In the genomic region with DNA sequence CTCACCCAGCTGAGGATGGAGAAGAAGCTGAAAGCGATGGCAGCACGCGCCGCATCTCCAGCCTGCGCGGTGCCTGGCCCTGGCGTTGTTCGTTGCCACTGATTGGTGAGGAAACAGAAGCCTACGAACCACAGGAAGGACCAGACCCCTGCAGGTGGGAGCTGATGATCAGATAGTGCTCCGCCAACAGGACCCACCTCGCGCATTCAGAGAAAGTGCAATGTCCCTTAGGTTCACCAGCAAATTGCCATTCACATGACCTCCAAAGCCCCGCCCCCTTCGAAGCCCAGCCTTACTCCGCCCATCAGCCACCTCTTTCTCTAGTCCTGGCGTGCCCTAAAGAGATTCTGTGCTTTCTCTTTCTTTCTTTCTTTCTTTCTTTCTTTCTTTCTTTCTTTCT, we compare ENCODE assay signal across 8 mouse cellular contexts. TPM values are rescaled to one million over a fixed set of nuclear protein-coding genes. Genes with fewer than 3 reads are reported as not detected.
A peak's percentile ranks its signal among the peaks of the same experiment; 100 is the strongest.
DNase-seq lines count a peak whose midpoint lies in the region; ATAC-seq and TF ChIP-seq lines count a peak whose summit lies in the region.

No protein-coding gene starts in this region.

- no peak overlapping the region for H3K9ac ChIP-seq in forebrain, embryonic 16.5 days (replicated peaks; ENCODE audit: low read depth, low read length)
- no peak overlapping the region for H3K9ac ChIP-seq in hindbrain, embryonic 12.5 days
- H3K9ac ChIP-seq in limb, embryonic 14.5 days (ENCODE audit: low read depth, low read length, severe bottlenecking), result no peak overlapping the region

- no peak overlapping the region for H3K27ac ChIP-seq in forebrain, embryonic 10.5 days
- H3K27ac ChIP-seq in forebrain, embryonic 16.5 days (ENCODE audit: low read length), result no peak overlapping the region
- no peak overlapping the region for H3K27ac ChIP-seq in brown adipose tissue, adult 24 weeks (replicated peaks; ENCODE audit: low read depth, low read length)
- no peak overlapping the region for H3K27ac ChIP-seq in hindbrain, embryonic 12.5 days
- H3K27ac ChIP-seq in limb, embryonic 14.5 days (replicated peaks; ENCODE audit: low read depth, low read length), result no peak overlapping the region

- no peak for TF ChIP-seq POLR2A in limb, embryonic 14.5 days (IDR thresholded peaks at IDR 0.05; ENCODE audit: borderline replicate concordance, extremely low read depth, insufficient read depth, insufficient read length)

- no peak for ATAC-seq in forebrain, embryonic 16.5 days
- no peak for ATAC-seq in hindbrain, embryonic 12.5 days (ENCODE audit: low FRiP score)
- no peak for ATAC-seq in limb, embryonic 14.5 days (ENCODE audit: low FRiP score, low read depth)

- intact Hi-C loops in left cerebral cortex, postnatal 4 days (cut with DNase I), result no loop called here

- peak overlapping the region; percentile 35 for H3K4me3 ChIP-seq in forebrain, embryonic 10.5 days
- no peak overlapping the region for H3K4me3 ChIP-seq in forebrain, embryonic 16.5 days (replicated peaks; ENCODE audit: low read length)
- H3K4me3 ChIP-seq in brown adipose tissue, adult 24 weeks (ENCODE audit: insufficient read depth, low read depth, low read length), result 0 out of 2 replicates have a peak overlapping the region, but pooled peaks have one; percentile 9
- no peak overlapping the region; the same call in 1 of the 2 replicates for H3K4me3 ChIP-seq in hindbrain, embryonic 12.5 days
- H3K4me3 ChIP-seq in limb, embryonic 14.5 days (replicated peaks; ENCODE audit: low read length), result no peak overlapping the region

- DNase-seq in forebrain, embryonic 10.5 days (ENCODE audit: extremely low spot score, low spot score), result no peak
- DNase-seq in limb, embryonic 14.5 days (ENCODE audit: low spot score), result no peak
- peak; percentile 39 for DNase-seq in neural tube, embryonic 10.5 days (ENCODE audit: extremely low spot score, low spot score)
- no peak for DNase-seq in left cerebral cortex, postnatal 4 days
- no peak for DNase-seq in cerebellum, adult 11 months

- no peaks in the 10 kb centered on the region for H3K9me3 ChIP-seq in forebrain, embryonic 10.5 days
- no peaks in the 10 kb centered on the region for H3K9me3 ChIP-seq in forebrain, embryonic 16.5 days (ENCODE audit: control insufficient read depth, low read length)
- no peaks in the 10 kb centered on the region for H3K9me3 ChIP-seq in hindbrain, embryonic 12.5 days (replicated peaks)
- H3K9me3 ChIP-seq in limb, embryonic 14.5 days (ENCODE audit: control insufficient read depth, low read length), result no peaks in the 10 kb centered on the region

- no peak overlapping the region for H3K4me2 ChIP-seq in forebrain, embryonic 16.5 days (ENCODE audit: low read length)
- H3K4me2 ChIP-seq in hindbrain, embryonic 12.5 days (replicated peaks), result peak overlapping the region; percentile 30
- H3K4me2 ChIP-seq in limb, embryonic 14.5 days (replicated peaks; ENCODE audit: low read depth, low read length, severe bottlenecking), result 0 out of 2 replicates have a peak overlapping the region, but pooled peaks have one; percentile 2

- peaks cover 32% of the 10 kb centered on the region for H3K4me1 ChIP-seq in forebrain, embryonic 10.5 days
- H3K4me1 ChIP-seq in forebrain, embryonic 16.5 days (replicated peaks; ENCODE audit: control insufficient read depth, insufficient read depth, low read length), result peaks cover 28% of the 10 kb centered on the region
- no peaks in the 10 kb centered on the region; the same call in 1 of the 2 replicates for H3K4me1 ChIP-seq in brown adipose tissue, adult 24 weeks (ENCODE audit: control insufficient read depth, insufficient read depth, insufficient read length, low read length)
- peaks cover 25% of the 10 kb centered on the region for H3K4me1 ChIP-seq in hindbrain, embryonic 12.5 days
- H3K4me1 ChIP-seq in limb, embryonic 14.5 days (ENCODE audit: control insufficient read depth, insufficient read depth, low read length), result peaks cover 8% of the 10 kb centered on the region

- 25% methylated on average over 16 of the region's 16 CpGs for WGBS in forebrain, embryonic 10.5 days
- 37% methylated on average over 16 of the region's 16 CpGs for WGBS in forebrain, embryonic 16.5 days
- 32% methylated on average over 16 of the region's 16 CpGs for WGBS in hindbrain, embryonic 12.5 days
- 33% methylated on average over 16 of the region's 16 CpGs for WGBS in limb, embryonic 14.5 days

- peaks cover 60% of the 10 kb centered on the region for H3K27me3 ChIP-seq in forebrain, embryonic 10.5 days (ENCODE audit: poor library complexity, severe bottlenecking)
- peaks cover 14% of the 10 kb centered on the region for H3K27me3 ChIP-seq in forebrain, embryonic 16.5 days (replicated peaks; ENCODE audit: control insufficient read depth, insufficient read depth, low read length)
- H3K27me3 ChIP-seq in hindbrain, embryonic 12.5 days, result peaks cover 50% of the 10 kb centered on the region
- peaks cover 38% of the 10 kb centered on the region for H3K27me3 ChIP-seq in limb, embryonic 14.5 days (ENCODE audit: control insufficient read depth, insufficient read depth, low read length)

- peaks cover 16% of the 10 kb centered on the region for H3K36me3 ChIP-seq in forebrain, embryonic 10.5 days (replicated peaks)
- H3K36me3 ChIP-seq in forebrain, embryonic 16.5 days (ENCODE audit: control insufficient read depth, insufficient read depth), result peaks cover 2% of the 10 kb centered on the region; the same call in 1 of the 2 replicates
- H3K36me3 ChIP-seq in hindbrain, embryonic 12.5 days, result peaks cover 11% of the 10 kb centered on the region
- H3K36me3 ChIP-seq in limb, embryonic 14.5 days (ENCODE audit: control insufficient read depth, insufficient read depth, low read length), result peaks cover 8% of the 10 kb centered on the region

RNA-seq across cellular contexts. Expression of a gene that starts 3.2 kb away (rescaled TPM):
- 9.7 and 11.0 TPM in 2 replicates for polyA plus RNA-seq in forebrain, embryonic 10.5 days (2016; fragmentation: Nextera tagmentation; extraction: Ambion mirVana)
- polyA plus RNA-seq in forebrain, embryonic 16.5 days (2015; fragmentation: Nextera tagmentation; extraction: Ambion mirVana), result 143 and 193 TPM in 2 replicates
- not detected in 2 replicates for polyA plus RNA-seq in brown adipose tissue, adult 24 weeks (2012; ENCODE audit: insufficient read depth, insufficient read length, missing spikeins)
- 30.6 and 32.1 TPM in 2 replicates for polyA plus RNA-seq in hindbrain, embryonic 12.5 days (2016; fragmentation: Nextera tagmentation; extraction: Ambion mirVana)
- polyA plus RNA-seq in limb, embryonic 14.5 days (2012; rRNA removed), result 2.6 and 3.0 TPM in 2 replicates
- polyA plus RNA-seq in limb, embryonic 14.5 days (2014; fragmentation: Nextera tagmentation; extraction: Ambion mirVana), result 3.1 and 4.9 TPM in 2 replicates
- 100 to 1,000 TPM; 164 to 176 TPM for total RNA-seq in left cerebral cortex, postnatal 4 days (2021)

RNA-seq across cellular contexts. Expression of a gene that starts 9.4 kb away (rescaled TPM):
- 57.7 and 60.3 TPM in 2 replicates for polyA plus RNA-seq in forebrain, embryonic 10.5 days (2016; fragmentation: Nextera tagmentation; extraction: Ambion mirVana)
- 35.0 and 35.4 TPM in 2 replicates for polyA plus RNA-seq in forebrain, embryonic 16.5 days (2015; fragmentation: Nextera tagmentation; extraction: Ambion mirVana)
- polyA plus RNA-seq in brown adipose tissue, adult 24 weeks (2012; ENCODE audit: insufficient read depth, insufficient read length, missing spikeins), result 32.8 and 36.9 TPM in 2 replicates
- polyA plus RNA-seq in hindbrain, embryonic 12.5 days (2016; fragmentation: Nextera tagmentation; extraction: Ambion mirVana), result 42.2 and 42.4 TPM in 2 replicates
- 27.3 and 34.2 TPM in 2 replicates for polyA plus RNA-seq in limb, embryonic 14.5 days (2012; rRNA removed)
- 38.6 and 39.5 TPM in 2 replicates for polyA plus RNA-seq in limb, embryonic 14.5 days (2014; fragmentation: Nextera tagmentation; extraction: Ambion mirVana)
- total RNA-seq in left cerebral cortex, postnatal 4 days (2021), result 10 to 100 TPM; 21.0 to 22.7 TPM

RNA-seq across cellular contexts. Expression of a gene that starts 9.5 kb away (rescaled TPM):
- 0.79 and 1.0 TPM in 2 replicates for polyA plus RNA-seq in forebrain, embryonic 10.5 days (2016; fragmentation: Nextera tagmentation; extraction: Ambion mirVana)
- polyA plus RNA-seq in forebrain, embryonic 16.5 days (2015; fragmentation: Nextera tagmentation; extraction: Ambion mirVana), result 2.0 and 2.7 TPM in 2 replicates
- polyA plus RNA-seq in brown adipose tissue, adult 24 weeks (2012; ENCODE audit: insufficient read depth, insufficient read length, missing spikeins), result 1.1 TPM in 1 of 2 replicates, not detected in the other
- 3.6 and 4.8 TPM in 2 replicates for polyA plus RNA-seq in hindbrain, embryonic 12.5 days (2016; fragmentation: Nextera tagmentation; extraction: Ambion mirVana)
- polyA plus RNA-seq in limb, embryonic 14.5 days (2012; rRNA removed), result 9.2 and 11.9 TPM in 2 replicates
- polyA plus RNA-seq in limb, embryonic 14.5 days (2014; fragmentation: Nextera tagmentation; extraction: Ambion mirVana), result 3.8 and 4.5 TPM in 2 replicates
- 1 to 10 TPM; 5.6 to 7.2 TPM for total RNA-seq in left cerebral cortex, postnatal 4 days (2021)

RNA-seq across cellular contexts. Expression of a gene that starts 17.0 kb away (rescaled TPM):
- polyA plus RNA-seq in forebrain, embryonic 10.5 days (2016; fragmentation: Nextera tagmentation; extraction: Ambion mirVana), result 27.5 and 30.6 TPM in 2 replicates
- 17.9 and 22.0 TPM in 2 replicates for polyA plus RNA-seq in forebrain, embryonic 16.5 days (2015; fragmentation: Nextera tagmentation; extraction: Ambion mirVana)
- polyA plus RNA-seq in brown adipose tissue, adult 24 weeks (2012; ENCODE audit: insufficient read depth, insufficient read length, missing spikeins), result 9.2 and 10.0 TPM in 2 replicates
- polyA plus RNA-seq in hindbrain, embryonic 12.5 days (2016; fragmentation: Nextera tagmentation; extraction: Ambion mirVana), result 23.0 and 25.2 TPM in 2 replicates
- 91.4 and 112 TPM in 2 replicates for polyA plus RNA-seq in limb, embryonic 14.5 days (2012; rRNA removed)
- 29.9 and 31.8 TPM in 2 replicates for polyA plus RNA-seq in limb, embryonic 14.5 days (2014; fragmentation: Nextera tagmentation; extraction: Ambion mirVana)
- 10 to 100 TPM; 45.5 to 48.5 TPM for total RNA-seq in left cerebral cortex, postnatal 4 days (2021)

RNA-seq across cellular contexts. Expression of a gene that starts 20.9 kb away (rescaled TPM):
- 162 and 167 TPM in 2 replicates for polyA plus RNA-seq in forebrain, embryonic 10.5 days (2016; fragmentation: Nextera tagmentation; extraction: Ambion mirVana)
- polyA plus RNA-seq in forebrain, embryonic 16.5 days (2015; fragmentation: Nextera tagmentation; extraction: Ambion mirVana), result 83.7 and 85.5 TPM in 2 replicates
- 19.9 TPM in 2 replicates for polyA plus RNA-seq in brown adipose tissue, adult 24 weeks (2012; ENCODE audit: insufficient read depth, insufficient read length, missing spikeins)
- polyA plus RNA-seq in hindbrain, embryonic 12.5 days (2016; fragmentation: Nextera tagmentation; extraction: Ambion mirVana), result 76.9 and 79.7 TPM in 2 replicates
- 62.1 and 72.1 TPM in 2 replicates for polyA plus RNA-seq in limb, embryonic 14.5 days (2012; rRNA removed)
- 62.8 and 73.9 TPM in 2 replicates for polyA plus RNA-seq in limb, embryonic 14.5 days (2014; fragmentation: Nextera tagmentation; extraction: Ambion mirVana)
- 10 to 100 TPM; 34.8 to 36.6 TPM for total RNA-seq in left cerebral cortex, postnatal 4 days (2021)

Comparison
In these comparisons a context has a peak if more than half of its experiments do, and no peak if none do; other contexts are left out.
1. H3K4me3 ChIP-seq: peak in forebrain, embryonic 10.5 days (single experiment) and brown adipose tissue, adult 24 weeks (single experiment); none in forebrain, embryonic 16.5 days (single experiment), hindbrain, embryonic 12.5 days (single experiment) and limb, embryonic 14.5 days (single experiment).